Mouse (Mus musculus) stomach, postnatal 0 days (tissue): Measurements from ENCODE around the gene Sgpl1.

Source experiments
- CTCF ChIP-seq: IDR thresholded peaks from 2 replicates; pipeline ENCODE4 v1.5.1; 2016; ENCODE audit warnings: antibody characterized with exemption, low read depth, mild to moderate bottlenecking, moderate library complexity
- EP300 ChIP-seq: optimal IDR thresholded peaks from 2 replicates; pipeline ENCODE3; 2016; ENCODE audit warnings: antibody characterized with exemption

GRCm38 (mm10) chr10:61080931-61081255, 66.6 kb downstream of the Sgpl1 start:
- TF ChIP-seq CTCF (no peak), EP300 (no peak)
